Mouse (Mus musculus) stomach, embryonic 16.5 days (tissue): Measurements from ENCODE around the gene Foxl1. TPM values are rescaled to one million over a fixed set of nuclear protein-coding genes. Genes with fewer than 3 reads are reported as not detected.

Experiments
- ATAC-seq: fragments of 200-750 bp; cut with Nextera tagmentation; 2 replicates; pipeline ENCODE4 v1.8.0; 2017; ENCODE audit warnings: moderate number of reproducible peaks, moderate TSS enrichment; ENCODE audit not compliant: insufficient read depth, low FRiP score
- H3K27ac ChIP-seq: fragments of 300-500 bp; sonication (generic); 2 replicates; pipeline ENCODE4 v1.5.1; 2014; ENCODE audit warnings: low read length
- H3K27me3 ChIP-seq: fragments of 300-500 bp; sonication (generic); 2 replicates; pipeline ENCODE4 v1.6.1; 2014; ENCODE audit warnings: low read length, control low read depth, mixed read lengths; ENCODE audit not compliant: control insufficient read depth, insufficient read depth
- H3K36me3 ChIP-seq: fragments of 300-500 bp; sonication (generic); 2 replicates; pipeline ENCODE4 v1.6.1; 2014; ENCODE audit warnings: low read length; ENCODE audit not compliant: control insufficient read depth, insufficient read depth
- H3K4me1 ChIP-seq: fragments of 300-500 bp; sonication (generic); 2 replicates; pipeline ENCODE4 v1.6.1; 2014; ENCODE audit warnings: low read length, control low read depth, mixed read lengths; ENCODE audit not compliant: control insufficient read depth, insufficient read depth
- H3K4me2 ChIP-seq: fragments of 300-500 bp; sonication (generic); 2 replicates; pipeline ENCODE4 v1.6.1; 2014; ENCODE audit warnings: low read depth, low read length, mixed read lengths
- H3K4me3 ChIP-seq: fragments of 300-500 bp; sonication (generic); replicated peaks from 2 replicates; pipeline ENCODE4 v1.5.1; 2014; ENCODE audit warnings: mild to moderate bottlenecking, low read length
- H3K9ac ChIP-seq: fragments of 300-500 bp; sonication (generic); 2 replicates; pipeline ENCODE4 v1.6.1; 2014; ENCODE audit warnings: low read length
- H3K9me3 ChIP-seq: fragments of 300-500 bp; sonication (generic); replicated peaks from 2 replicates; pipeline ENCODE4 v1.6.1; 2016; ENCODE audit warnings: low read length, control low read depth; ENCODE audit not compliant: control insufficient read depth
- WGBS: fragments of 180-500 bp; shearing (Covaris S2); extraction: QIAGEN DNeasy Blood & Tissue Kit; methylation state at CpG from one replicate; pipeline ENCODE4 v1.1.7; 2014; 5-methylcytosine and 5-hydroxymethylcytosine counted together
- polyA plus RNA-seq: library from polyadenylated mRNA; unstranded; fragments of >200 nt; fragmentation: Nextera tagmentation; extraction: Ambion mirVana; gene quantifications from 2 replicates; pipeline ENCODE4 v1.2.1, GENCODE M21; 2015

Gene Foxl1
- polyA plus RNA-seq, 1 experiment from 2014 or later, result 4.0 TPM

- H3K27ac ChIP-seq, result peak overlapping the region; percentile 46; the same call in 1 of the 2 replicates
- 0 out of 2 replicates have a peak overlapping the region, but pooled peaks have one; percentile 1 for H3K4me2 ChIP-seq
- H3K36me3 ChIP-seq, result no peaks in the 10 kb centered on the region
- H3K9ac ChIP-seq, result no peak overlapping the region
- H3K9me3 ChIP-seq, result no peaks in the 10 kb centered on the region
- H3K4me1 ChIP-seq, result peaks cover 19% of the 10 kb centered on the region
- 5% methylated on average over 11 of the region's 11 CpGs for WGBS
- peaks cover 72% of the 10 kb centered on the region for H3K27me3 ChIP-seq
- ATAC-seq, result peak; percentile 39; the same call in 1 of the 2 replicates
- peak overlapping the region; percentile 48; the same call in 1 of the 2 replicates for H3K4me3 ChIP-seq
Observed at GRCm38 (mm10) chr8:121127291-121127701, 444 bp upstream of the Foxl1 start.

- H3K36me3 ChIP-seq, result no peaks in the 10 kb centered on the region
- H3K27me3 ChIP-seq, result peaks cover 60% of the 10 kb centered on the region
- peaks cover 19% of the 10 kb centered on the region for H3K4me1 ChIP-seq
- ATAC-seq, result no peak
- H3K4me2 ChIP-seq, result peak overlapping the region; percentile 53
- H3K9ac ChIP-seq, result peak overlapping the region; percentile 68
- H3K9me3 ChIP-seq, result no peaks in the 10 kb centered on the region
- 4% methylated on average over 55 of the region's 55 CpGs for WGBS
- peak overlapping the region; percentile 48 for H3K4me3 ChIP-seq
- H3K27ac ChIP-seq, result peak overlapping the region; percentile 81
Observed at GRCm38 (mm10) chr8:121128531-121129264, 958 bp downstream of the Foxl1 start.

DNA sequence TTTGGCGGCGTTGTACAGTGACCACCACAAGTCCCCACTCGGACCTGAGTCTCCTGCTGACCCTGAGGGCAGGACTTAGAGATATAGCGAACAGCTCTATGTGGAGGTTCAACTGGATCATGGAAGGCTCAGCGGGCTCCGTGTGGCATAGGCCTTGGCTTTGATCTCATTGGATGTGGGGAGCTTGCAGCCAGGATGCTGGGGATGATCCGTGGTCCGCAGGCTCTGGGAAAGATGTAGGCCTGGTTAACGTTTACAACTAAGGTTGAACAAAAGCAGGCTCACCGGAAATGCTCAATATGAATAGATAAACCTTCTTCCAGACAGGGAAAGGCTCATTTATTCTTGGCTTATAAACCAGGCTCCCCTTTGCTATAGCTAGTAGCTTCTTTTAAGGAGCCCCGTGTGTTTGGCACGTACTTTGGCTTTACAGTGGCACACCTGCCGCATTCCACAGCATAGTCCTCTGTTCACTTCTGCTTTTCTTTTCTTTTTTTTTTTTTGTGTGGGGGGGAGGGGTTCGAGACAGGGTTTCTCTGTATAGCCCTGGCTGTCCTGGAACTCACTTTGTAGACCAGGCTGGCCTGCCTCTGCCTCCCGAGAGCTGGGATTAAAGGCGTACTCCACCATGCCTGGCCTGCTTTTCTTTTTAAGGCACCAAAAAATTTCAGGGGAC, 1.7 kb downstream of the Foxl1 start:
- Histone ChIP-seq H3K4me1 (peaks cover 19% of the 10 kb centered on the region), H3K9me3 (no peaks in the 10 kb centered on the region), H3K36me3 (no peaks in the 10 kb centered on the region), H3K27me3 (peaks cover 55% of the 10 kb centered on the region), H3K9ac (peak overlapping the region; percentile 68; the same call in 1 of the 2 replicates), H3K27ac (0 out of 2 replicates have a peak overlapping the region, but pooled peaks have one; percentile 81), H3K4me2 (peak overlapping the region; percentile 53), H3K4me3 (peak overlapping the region; percentile 48)
- WGBS, result 26% methylated on average over 16 of the region's 16 CpGs
- ATAC-seq, result no peak

GRCm38 (mm10) chr8:121130522-121130921, 2.8 kb downstream of the Foxl1 start:
- Histone ChIP-seq H3K4me2 (peak overlapping the region; percentile 53), H3K4me3 (peak overlapping the region; percentile 27), H3K9ac (no peak overlapping the region), H3K9me3 (no peaks in the 10 kb centered on the region), H3K4me1 (peaks cover 10% of the 10 kb centered on the region; the same call in 1 of the 2 replicates), H3K27ac (no peak overlapping the region), H3K36me3 (no peaks in the 10 kb centered on the region), H3K27me3 (peaks cover 49% of the 10 kb centered on the region)
- no peak for ATAC-seq
- WGBS, result 36% methylated on average over 5 of the region's 5 CpGs

GRCm38 (mm10) chr8:121132961-121133513, 5.3 kb downstream of the Foxl1 start:
- Histone ChIP-seq H3K9me3 (peaks cover 5% of the 10 kb centered on the region; the same call in 1 of the 2 replicates), H3K9ac (no peak overlapping the region), H3K27me3 (peaks cover 27% of the 10 kb centered on the region), H3K4me1 (peaks cover 4% of the 10 kb centered on the region; the same call in 1 of the 2 replicates), H3K4me3 (no peak overlapping the region), H3K36me3 (no peaks in the 10 kb centered on the region), H3K4me2 (no peak overlapping the region), H3K27ac (no peak overlapping the region)
- ATAC-seq, result no peak
- WGBS, result 73% methylated on average over 5 of the region's 5 CpGs

DNA sequence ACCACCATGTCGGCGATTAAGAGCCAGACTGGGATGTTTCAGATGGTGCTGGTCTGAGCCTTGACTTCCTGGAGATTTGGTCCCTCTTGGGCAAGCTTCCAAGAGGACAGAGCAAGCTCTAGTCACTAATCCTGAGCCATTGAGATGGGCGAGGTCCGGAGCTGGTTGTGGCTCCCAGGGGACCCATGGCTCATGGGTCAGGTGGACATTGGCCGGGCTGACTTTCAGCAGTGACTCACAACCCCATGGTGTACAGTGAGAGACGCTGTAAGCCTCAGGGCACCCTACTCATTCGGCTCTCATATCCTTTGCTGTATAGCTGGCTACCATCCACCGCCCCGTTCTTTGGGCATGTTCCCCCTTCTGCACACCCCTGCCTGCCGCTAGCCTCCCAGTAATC, 6.4 kb downstream of the Foxl1 start:
- no peak for ATAC-seq
- Histone ChIP-seq H3K36me3 (no peaks in the 10 kb centered on the region), H3K27ac (no peak overlapping the region), H3K4me2 (no peak overlapping the region), H3K9me3 (peaks cover 5% of the 10 kb centered on the region; the same call in 1 of the 2 replicates), H3K9ac (no peak overlapping the region), H3K4me1 (no peaks in the 10 kb centered on the region), H3K4me3 (no peak overlapping the region), H3K27me3 (peaks cover 17% of the 10 kb centered on the region)
- 88% methylated on average over 10 of the region's 10 CpGs for WGBS

DNA sequence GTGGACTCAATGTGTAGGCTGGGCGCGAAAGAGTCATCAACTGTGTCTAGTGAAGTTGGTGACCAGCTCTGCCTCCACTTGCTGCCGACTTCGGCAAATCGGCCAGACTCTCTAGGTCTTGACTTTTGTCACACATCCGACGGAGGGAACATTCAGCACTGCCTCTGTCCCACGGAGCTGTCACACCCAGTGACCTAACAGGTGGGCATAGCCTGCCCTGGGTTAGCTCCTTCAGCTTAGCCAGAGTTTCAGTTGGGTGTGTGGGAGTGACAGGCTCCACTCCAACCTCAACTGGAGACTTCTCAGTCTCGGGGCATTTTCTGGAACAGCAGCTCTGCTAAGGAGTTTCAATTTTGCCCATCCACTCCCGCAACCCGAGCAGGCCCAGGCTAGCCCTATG, 6.8 kb downstream of the Foxl1 start:
- Histone ChIP-seq H3K4me3 (no peak overlapping the region), H3K4me1 (no peaks in the 10 kb centered on the region), H3K36me3 (no peaks in the 10 kb centered on the region), H3K9me3 (peaks cover 5% of the 10 kb centered on the region; the same call in 1 of the 2 replicates), H3K4me2 (no peak overlapping the region), H3K27ac (no peak overlapping the region), H3K27me3 (peaks cover 13% of the 10 kb centered on the region; the same call in 1 of the 2 replicates), H3K9ac (no peak overlapping the region)
- whole genome bisulfite sequencing, result 85% methylated on average over 11 of the region's 11 CpGs
- no peak for ATAC-seq

DNA sequence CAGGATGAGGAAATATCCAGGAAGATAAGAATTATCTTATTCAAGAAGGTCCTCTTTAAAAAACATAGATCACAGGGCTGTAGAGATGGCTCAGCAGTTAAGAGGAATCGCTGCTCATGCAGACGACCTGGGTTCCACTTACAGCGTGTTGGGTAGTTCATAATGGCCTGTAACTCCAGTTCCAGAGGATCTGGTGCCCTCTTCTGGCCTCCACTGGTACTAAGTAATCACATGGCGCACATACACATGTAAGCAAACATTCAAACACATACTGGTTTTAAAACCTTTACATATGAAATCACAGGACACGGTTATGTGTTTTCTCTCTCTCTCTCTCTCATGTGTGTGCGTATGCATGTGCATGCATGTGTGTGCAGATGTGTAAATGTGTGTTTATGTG, 9.1 kb downstream of the Foxl1 start:
- H3K27ac ChIP-seq, result no peak overlapping the region
- H3K36me3 ChIP-seq, result no peaks in the 10 kb centered on the region
- H3K4me1 ChIP-seq, result no peaks in the 10 kb centered on the region
- H3K9ac ChIP-seq, result no peak overlapping the region
- no peak overlapping the region for H3K4me2 ChIP-seq
- WGBS, result 93% methylated on average over 6 of the region's 6 CpGs
- H3K27me3 ChIP-seq, result 0 out of 2 replicates have a peak, but pooled peaks cover 6% of the 10 kb centered on the region
- ATAC-seq, result no peak
- peaks cover 5% of the 10 kb centered on the region; the same call in 1 of the 2 replicates for H3K9me3 ChIP-seq
- H3K4me3 ChIP-seq, result no peak overlapping the region
